Mouse (Mus musculus) urinary bladder, postnatal 36 days (tissue): Measurements from ENCODE around the gene Tbx21.

Experiments used
- DNase-seq, 2 experiments: peaks; one replicate each; pipeline ENCODE4 v3.0.0; 2022; ENCODE audit warnings: low spot score in 2 of 2, mixed read lengths in 1 of 2

The Tbx21 gene

DNA sequence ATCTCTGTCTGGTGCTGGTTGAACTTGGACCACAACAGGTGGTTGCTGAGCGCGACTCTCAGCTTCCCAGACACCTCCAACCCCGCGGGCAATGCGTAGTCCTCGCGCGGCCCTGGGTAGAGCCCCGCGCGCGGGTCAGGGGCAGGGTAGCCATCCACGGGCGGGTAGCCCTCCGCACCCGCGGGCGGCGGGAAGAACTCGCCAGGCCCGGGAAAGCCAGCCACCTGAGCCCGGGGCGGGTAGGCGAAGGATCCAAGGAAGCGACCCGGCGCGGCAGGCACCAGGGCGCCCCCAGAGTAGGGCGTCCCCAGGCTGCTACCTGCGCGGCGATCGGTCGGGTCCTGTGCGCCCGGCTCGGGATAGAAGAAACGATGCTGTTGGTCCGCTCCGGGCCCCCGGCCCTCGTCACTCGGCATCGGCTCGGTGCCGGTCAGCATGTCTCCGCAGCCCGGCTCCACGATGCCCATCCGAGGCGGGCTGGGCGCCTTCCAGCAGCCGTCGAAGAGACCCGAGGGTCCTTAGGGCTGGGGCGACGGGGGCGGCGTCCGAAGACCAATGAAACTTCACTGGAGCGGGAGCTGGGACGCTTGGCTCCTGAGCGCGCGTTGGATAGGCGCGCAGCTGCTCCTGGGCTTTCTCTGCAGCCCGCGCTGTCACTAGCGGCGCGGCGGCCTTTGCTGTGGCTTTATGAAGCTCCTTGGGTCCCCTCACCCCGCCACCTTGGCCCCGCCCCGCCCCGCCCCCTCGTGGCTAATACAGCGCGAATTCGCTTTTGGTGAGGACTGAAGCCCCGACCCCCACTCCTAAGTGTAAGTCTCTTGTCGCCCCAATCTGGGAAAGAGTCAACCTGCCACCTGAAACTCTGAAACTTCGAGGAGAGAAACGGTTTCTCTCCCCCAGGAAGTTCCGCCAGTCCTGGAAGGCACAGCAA, at the start of gene Tbx21:
Gene Tbx21 (minus strand): TSS at position 661 of the 931 bp plus-strand sequence.
- no peak for DNase-seq

GRCm38 (mm10) chr11:97160341-97160740, 45.2 kb upstream of the Tbx21 start:
- DNase-seq = no peak

GRCm38 (mm10) chr11:97156999-97157398, 41.9 kb upstream of the Tbx21 start:
- no peak for DNase-seq

- DNase-seq = no peak
These were observed 37.6 kb upstream of the Tbx21 start for GRCm38 (mm10) chr11:97152662-97153287.

GRCm38 (mm10) chr11:97152023-97152426, 36.9 kb upstream of the Tbx21 start:
- peak; percentile 49 to 58 for DNase-seq

DNA sequence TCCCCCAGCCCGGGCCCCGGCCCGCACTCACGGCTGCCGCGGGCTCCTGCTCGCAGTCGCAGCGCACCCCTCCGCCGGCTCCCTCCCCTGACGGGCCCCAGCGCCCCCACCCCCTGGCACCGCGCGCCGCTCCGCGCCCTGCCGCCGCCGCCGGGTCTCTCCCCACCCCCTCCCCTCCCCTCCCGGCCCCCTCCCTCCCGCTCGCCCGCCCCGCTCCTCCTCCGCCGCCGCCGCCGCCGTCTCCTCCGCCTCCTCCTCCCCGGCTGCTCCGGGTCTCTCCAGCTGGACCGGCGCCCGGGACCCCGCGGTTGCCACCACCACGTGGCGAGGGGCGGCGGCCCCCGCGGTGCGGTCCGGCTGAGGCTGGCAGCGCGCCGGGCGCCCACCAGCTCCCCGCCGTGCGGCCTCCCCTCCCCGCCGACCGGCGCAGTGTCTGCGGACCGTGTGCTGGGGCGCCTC, 36.2 kb upstream of the Tbx21 start, which contains the start of gene Tbkbp1:
Gene Tbkbp1 (minus strand): TSS at position 153 of the 459 bp plus-strand sequence.
- no peak for DNase-seq

DNA sequence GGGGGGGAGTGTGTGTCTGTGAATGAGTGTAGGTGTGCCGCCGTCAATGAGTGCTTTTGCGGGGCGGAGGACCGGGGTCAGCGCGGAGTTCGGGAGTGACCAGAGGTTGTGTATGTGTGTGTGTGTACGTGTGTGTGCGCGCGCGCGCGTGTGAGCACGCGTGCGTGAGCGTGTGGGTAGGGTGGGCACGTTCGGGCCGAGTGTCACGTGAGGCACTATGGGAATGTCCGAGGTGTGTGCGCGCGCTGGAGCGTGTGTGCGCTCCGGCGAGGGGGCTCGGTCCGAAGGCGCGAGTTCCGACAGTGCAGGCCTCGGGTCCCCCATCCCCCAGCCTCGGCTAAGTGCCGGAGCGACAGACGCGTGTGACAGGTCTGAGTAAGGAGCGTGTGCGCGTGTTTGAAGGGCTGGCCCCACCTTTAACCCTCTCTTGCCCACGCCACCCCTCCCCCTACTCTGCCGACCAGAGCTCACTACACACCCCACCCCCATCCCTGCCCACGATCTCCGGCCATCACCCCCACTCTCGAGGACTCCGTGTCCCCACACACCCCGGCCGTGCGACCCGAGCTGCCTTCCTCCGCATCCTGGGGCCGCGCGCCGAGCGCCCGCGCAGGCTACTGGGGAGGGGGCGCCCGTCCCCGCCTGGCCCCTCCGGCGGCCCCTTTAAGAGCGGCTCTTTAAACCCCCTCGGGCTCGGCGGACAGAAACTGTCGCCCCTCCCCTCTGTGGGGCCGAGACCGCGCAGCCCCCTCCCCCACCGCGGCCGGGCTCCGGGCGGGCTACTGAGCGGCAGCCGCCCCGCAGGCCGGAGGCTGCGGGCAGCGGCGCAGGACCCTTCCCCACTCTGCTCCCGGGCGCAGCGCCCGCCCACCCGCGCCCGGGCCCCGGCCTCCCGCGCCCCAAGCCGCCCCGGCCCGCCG, 35.5 kb upstream of the Tbx21 start:
- peak in 1 of 2 experiments; percentile 41 for DNase-seq

DNA sequence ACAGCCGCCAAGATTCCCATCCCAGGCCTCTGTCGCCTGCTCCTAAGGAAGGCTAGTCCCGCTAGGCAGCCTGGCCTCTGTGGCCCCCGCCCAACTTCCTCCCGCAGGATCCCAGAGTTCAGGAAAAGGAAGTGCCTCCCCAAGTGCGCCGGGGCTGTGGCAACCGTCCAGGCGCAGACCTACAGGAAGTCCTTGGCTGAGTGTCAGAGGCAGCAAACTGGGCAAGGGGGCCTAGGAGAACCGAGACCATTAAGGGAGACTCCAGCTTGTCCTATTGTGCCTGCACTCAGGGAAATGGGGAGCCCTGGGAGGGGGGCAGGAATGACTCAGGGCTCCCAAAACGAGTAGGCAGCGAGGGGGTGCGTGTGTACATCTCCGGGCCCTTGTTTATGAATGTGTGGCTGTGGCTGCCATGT, 34.9 kb upstream of the Tbx21 start:
- peak in 1 of 2 experiments; percentile 66 for DNase-seq

DNA sequence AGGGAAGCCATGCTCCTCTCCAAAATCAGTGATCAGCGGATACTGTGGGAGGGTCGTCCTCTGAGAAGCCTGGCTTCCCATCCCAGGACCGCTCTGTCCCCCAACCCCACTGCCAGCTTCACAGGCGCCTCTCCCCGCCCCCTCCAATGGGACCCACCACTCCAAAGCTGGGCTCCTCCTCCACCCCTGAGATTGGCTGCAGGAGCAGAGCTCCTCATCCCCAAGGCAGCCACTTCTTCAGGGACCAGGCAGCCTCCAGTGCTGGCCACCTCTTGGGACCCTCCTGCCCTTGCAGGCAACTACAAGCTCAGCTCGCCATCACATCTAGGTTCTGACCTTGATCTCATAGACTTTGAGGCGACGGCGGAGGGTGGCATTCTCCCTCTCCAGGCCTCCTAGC, 33.9 kb upstream of the Tbx21 start:
- no peak for DNase-seq

DNA sequence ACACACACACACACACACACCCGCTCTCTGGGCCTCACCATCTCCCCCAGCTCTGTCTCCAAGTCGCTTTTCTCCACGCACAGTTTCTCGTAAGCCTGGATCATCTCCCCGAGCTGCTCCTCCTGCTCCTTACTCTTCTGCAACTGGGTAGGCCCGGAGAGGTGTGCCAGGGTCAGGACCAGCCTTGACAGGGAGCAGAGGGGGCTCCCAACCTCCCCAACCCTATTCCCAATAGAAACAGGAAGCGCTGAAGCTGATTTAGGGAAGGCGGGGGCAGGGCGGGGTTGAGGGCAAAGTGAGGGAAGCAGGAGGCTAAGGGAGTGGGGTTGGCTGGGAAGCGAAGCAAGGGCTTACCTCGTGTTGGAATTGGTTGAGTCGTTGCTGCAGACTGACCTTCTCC, 33.5 kb upstream of the Tbx21 start:
- no peak for DNase-seq

DNA sequence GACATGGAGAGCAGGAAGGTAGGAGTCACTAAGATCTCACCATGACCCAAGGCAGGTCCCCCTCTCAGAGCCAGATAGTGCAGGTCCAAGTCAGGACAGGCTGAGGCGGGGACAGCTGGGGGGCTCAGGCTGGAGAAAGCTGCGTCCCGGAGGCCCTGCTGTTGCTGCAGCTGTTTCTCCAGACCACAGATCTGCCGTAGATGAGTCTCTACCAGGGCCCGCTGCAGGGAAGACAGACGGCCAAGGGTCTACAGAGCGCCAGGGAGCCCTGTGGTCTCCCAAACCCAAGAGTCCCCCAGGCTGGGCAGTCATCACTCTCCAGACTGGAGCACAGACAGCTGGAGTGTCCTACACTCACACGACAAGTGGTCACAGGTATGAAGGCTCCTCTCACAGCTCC, 32.2 kb upstream of the Tbx21 start:
- DNase-seq = no peak

GRCm38 (mm10) chr11:97146724-97147123, 31.6 kb upstream of the Tbx21 start:
- peak; percentile 55 to 73 for DNase-seq

GRCm38 (mm10) chr11:97145951-97146350, 30.8 kb upstream of the Tbx21 start:
- DNase-seq = no peak

DNA sequence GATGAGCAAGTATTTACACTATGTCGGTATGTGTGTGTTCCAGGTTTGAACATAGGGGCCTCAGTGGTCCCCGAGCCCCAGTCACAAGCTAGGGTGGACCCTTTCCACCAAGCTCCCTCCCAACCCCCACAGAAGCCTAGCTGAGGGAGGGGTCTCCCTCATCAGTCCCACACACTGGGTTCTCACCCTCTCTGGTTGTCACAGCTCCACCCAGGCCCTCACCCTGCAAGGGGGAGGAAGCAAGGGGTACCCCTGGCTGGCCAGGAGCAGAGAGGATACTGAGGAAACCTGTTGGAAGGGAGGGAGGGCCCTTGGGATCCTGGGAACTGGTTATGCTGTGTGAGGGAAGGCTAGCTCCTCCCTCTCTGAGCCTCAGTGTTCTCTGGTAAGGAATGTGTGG, 30.2 kb upstream of the Tbx21 start:
- no peak for DNase-seq

- DNase-seq = peak in 1 of 2 experiments; percentile 39
These were observed 28.2 kb upstream of the Tbx21 start for GRCm38 (mm10) chr11:97143196-97143900.

GRCm38 (mm10) chr11:97142159-97142608, 27.1 kb upstream of the Tbx21 start:
- peak; percentile 62 to 76 for DNase-seq

GRCm38 (mm10) chr11:97140811-97141210, 25.7 kb upstream of the Tbx21 start:
- DNase-seq = no peak

GRCm38 (mm10) chr11:97139256-97139655, 24.1 kb upstream of the Tbx21 start:
- peak in 1 of 2 experiments; percentile 39 for DNase-seq

DNA sequence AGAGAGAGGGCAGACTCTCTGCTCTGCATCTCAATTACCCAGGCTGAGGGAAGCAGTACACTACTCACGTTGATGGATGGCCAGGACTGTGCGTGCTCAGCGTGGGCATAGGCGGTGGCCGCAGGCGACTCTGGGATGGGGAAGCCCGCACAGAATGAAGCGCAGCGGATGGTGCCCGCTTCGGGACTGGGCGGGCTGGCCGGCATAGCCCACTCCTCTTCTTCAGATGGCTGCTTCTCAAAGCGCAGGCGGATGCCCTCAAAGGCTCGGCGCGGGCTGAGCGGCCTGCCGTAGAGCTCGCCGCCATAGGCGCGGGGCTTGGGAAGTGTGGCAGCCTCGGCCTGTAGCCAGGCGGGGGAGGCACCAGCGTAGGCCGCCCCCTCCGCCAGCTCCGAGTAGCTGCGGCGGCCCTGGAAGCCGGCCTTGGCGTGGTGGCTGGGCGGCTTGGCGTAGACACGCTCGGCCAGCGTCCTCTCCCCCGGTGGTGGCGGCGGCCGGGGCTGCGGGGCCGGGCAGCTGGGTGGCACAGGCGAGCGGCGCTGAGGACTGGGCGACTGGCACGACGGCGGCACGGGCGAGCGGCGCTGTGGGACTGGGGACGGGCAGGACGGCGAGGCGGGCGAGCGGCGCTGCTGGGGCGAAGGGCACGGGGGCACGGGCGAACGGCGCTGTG, 23.6 kb upstream of the Tbx21 start:
- DNase-seq = no peak

GRCm38 (mm10) chr11:97133270-97133669, 18.1 kb upstream of the Tbx21 start:
- DNase-seq = no peak
